Mouse (Mus musculus): ENCODE measurements around the gene Nxpe4.

DNA sequence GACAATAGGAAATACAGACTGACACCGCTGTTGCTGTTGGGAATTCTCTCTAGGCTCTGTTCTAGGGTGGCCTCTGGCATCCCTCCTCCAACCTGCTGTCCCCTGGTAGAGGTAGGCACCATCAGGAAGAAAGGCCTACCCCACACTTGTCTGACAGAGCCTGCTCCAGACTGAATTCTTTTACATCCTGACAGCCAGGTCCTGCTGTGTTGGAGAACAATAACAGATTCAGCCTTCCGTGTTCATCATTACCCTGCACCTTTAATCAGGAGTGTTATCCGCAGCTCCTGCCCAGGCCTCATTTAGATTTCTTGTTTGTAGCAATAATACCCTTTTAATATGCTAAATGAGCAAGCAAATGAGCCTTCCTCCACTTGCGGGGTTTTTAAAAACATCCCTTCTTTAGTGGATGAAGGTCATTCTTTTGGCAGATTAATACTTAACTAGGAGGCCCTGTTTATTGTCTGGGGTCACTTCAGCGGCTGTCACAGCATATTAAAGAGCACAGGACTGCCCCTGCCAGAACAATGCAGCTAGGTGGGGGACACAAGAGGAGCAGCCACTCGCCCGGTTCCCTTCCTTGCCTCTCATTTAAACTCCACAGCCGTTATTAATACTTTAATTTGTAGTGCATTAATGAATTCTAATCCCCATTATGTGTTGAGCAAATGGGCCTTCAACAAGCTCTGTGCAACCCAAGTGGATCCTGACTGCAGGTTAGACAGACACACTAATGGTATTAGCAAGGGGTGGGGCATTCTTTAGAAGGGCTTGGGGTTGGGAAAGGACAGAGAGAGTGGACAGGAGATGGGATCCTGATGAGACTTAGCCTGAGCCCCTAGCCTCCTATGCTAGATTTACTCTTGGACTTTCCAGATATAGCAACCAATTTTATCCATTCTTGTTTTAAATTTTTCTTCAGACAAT lies 21.1 kb upstream of the Nxpe4 start:
- TF ChIP-seq POLR2A (IDR thresholded peaks at IDR 0.05; ENCODE audit: extremely low read depth, insufficient read depth, low read length) (no peak), CTCF (IDR thresholded peaks at IDR 0.05; ENCODE audit: low read depth, low read length) (no peak)

Data from liver, adult 2 months (tissue).